Mouse (Mus musculus) hindbrain, embryonic 13.5 days (tissue): ENCODE data around the gene Zc3h6. TPM values are rescaled to one million over a fixed set of nuclear protein-coding genes. Genes with fewer than 3 reads are reported as not detected.

Experiments
- microRNA-seq: library from miRNA; unstranded; fragments of <30 nt; microRNA quantifications from one replicate; pipeline ENCODE4, GENCODE M21; 2016
- polyA plus RNA-seq: library from polyadenylated mRNA; unstranded; fragments of >200 nt; fragmentation: Nextera tagmentation; extraction: Ambion mirVana; gene quantifications from 2 replicates; pipeline ENCODE4 v1.2.1, GENCODE M21; 2015

Gene Zc3h6
- polyA plus RNA-seq, 1 experiment from 2014 or later: 3.8 TPM

Small RNAs within 50 kb of the gene (microRNA-seq; reads per million reads assigned to microRNA genes)
- gene Gm22859: not detected

Other genes starting within 250 kb of the Zc3h6 start
- 36.3 and 39.0 TPM in 2 replicates for gene Tmem87b, start 149.3 kb upstream of the Zc3h6 start, polyA plus RNA-seq
- gene Fbln7, start 104.4 kb upstream of the Zc3h6 start, polyA plus RNA-seq: 1.2 and 1.8 TPM in 2 replicates
- 11.2 and 11.9 TPM in 2 replicates for gene Zc3h8, start 23.3 kb upstream of the Zc3h6 start, polyA plus RNA-seq
- 22.6 and 23.7 TPM in 2 replicates for gene Gm10762, start 323 bp downstream of the Zc3h6 start, polyA plus RNA-seq
- 0.67 and 0.77 TPM in 2 replicates for gene Vinac1, start 80.8 kb downstream of the Zc3h6 start, polyA plus RNA-seq
- gene Ttl, start 98.5 kb downstream of the Zc3h6 start, polyA plus RNA-seq: 33.0 and 33.8 TPM in 2 replicates
- gene Polr1b, start 133.6 kb downstream of the Zc3h6 start, polyA plus RNA-seq: 15.4 and 19.3 TPM in 2 replicates
- 24.4 and 24.5 TPM in 2 replicates for gene Chchd5, start 162.3 kb downstream of the Zc3h6 start, polyA plus RNA-seq
- 47.2 and 48.2 TPM in 2 replicates for gene Slc20a1, start 231.4 kb downstream of the Zc3h6 start, polyA plus RNA-seq